Mouse (Mus musculus) heart, postnatal 0 days (tissue): ENCODE measurements around the gene Prkca. TPM values are rescaled to one million over a fixed set of nuclear protein-coding genes. Genes with fewer than 3 reads are reported as not detected.
A peak's percentile ranks its signal among the peaks of the same experiment; 100 is the strongest.

Experiments
- ATAC-seq: fragments of 200-750 bp; cut with Nextera tagmentation; 2 replicates; pipeline ENCODE4 v1.8.0; 2017; ENCODE audit warnings: low read depth, moderate number of reproducible peaks, moderate library complexity; ENCODE audit not compliant: insufficient read depth
- DNase-seq: peaks from one replicate; pipeline ENCODE4 v3.0.0-alpha.2; 2016; ENCODE audit warnings: low spot score
- H3K27ac ChIP-seq: fragments of 300-500 bp; sonication (generic); 2 replicates; pipeline ENCODE4 v1.5.1; 2014; ENCODE audit warnings: low read depth, mild to moderate bottlenecking
- H3K27me3 ChIP-seq: fragments of 300-500 bp; sonication (generic); 2 replicates; pipeline ENCODE4 v1.6.1; 2014; ENCODE audit warnings: low read length, mixed read lengths; ENCODE audit not compliant: control insufficient read depth, insufficient read depth
- H3K36me3 ChIP-seq: fragments of 300-500 bp; sonication (generic); replicated peaks from 2 replicates; pipeline ENCODE4 v1.6.1; 2014; ENCODE audit warnings: low read length, mixed read lengths; ENCODE audit not compliant: control insufficient read depth, insufficient read depth
- H3K4me1 ChIP-seq: fragments of 300-500 bp; sonication (generic); 2 replicates; pipeline ENCODE4 v1.6.1; 2014; ENCODE audit warnings: antibody characterized with exemption; ENCODE audit not compliant: control insufficient read depth, insufficient read depth
- H3K4me2 ChIP-seq: fragments of 300-500 bp; sonication (generic); 2 replicates; pipeline ENCODE4 v1.6.1; 2014; ENCODE audit warnings: low read depth, mild to moderate bottlenecking, low read length, moderate library complexity
- H3K4me3 ChIP-seq: fragments of 300-500 bp; sonication (generic); 2 replicates; pipeline ENCODE4 v1.5.1; 2014; ENCODE audit warnings: low read depth, low read length
- H3K9ac ChIP-seq: fragments of 300-500 bp; sonication (generic); replicated peaks from 2 replicates; pipeline ENCODE4 v1.6.1; 2014; ENCODE audit warnings: low read depth, low read length, mixed read lengths
- H3K9me3 ChIP-seq: fragments of 300-500 bp; sonication (generic); replicated peaks from 2 replicates; pipeline ENCODE4 v1.6.1; 2016; ENCODE audit warnings: low read length; ENCODE audit not compliant: control insufficient read depth
- CTCF ChIP-seq: IDR thresholded peaks from 2 replicates; pipeline ENCODE4 v1.5.1; 2016; ENCODE audit warnings: antibody characterized with exemption, control low read depth, low read depth
- EP300 ChIP-seq: IDR thresholded peaks from 2 replicates; pipeline ENCODE4 v1.6.1; 2016; ENCODE audit warnings: antibody characterized with exemption, low read depth
- WGBS: fragments of 180-500 bp; shearing (Covaris S2); extraction: QIAGEN DNeasy Blood & Tissue Kit; methylation state at CpG from one replicate; pipeline ENCODE4 v1.1.7; 2014; 5-methylcytosine and 5-hydroxymethylcytosine counted together
- polyA plus RNA-seq: library from polyadenylated mRNA; unstranded; fragments of >200 nt; fragmentation: Nextera tagmentation; extraction: Ambion mirVana; gene quantifications from 2 replicates; pipeline ENCODE4 v1.2.1, GENCODE M21; 2015
- total RNA-seq: library from RNA; depleted of rRNA; stranded (reverse); fragments of >200 nt; gene quantifications from 2 replicates; pipeline ENCODE4 v1.2.3, GENCODE M21; 2014; ENCODE audit warnings: low replicate concordance

Gene Prkca
- total and polyA plus RNA-seq, 2 experiments from 2014 or later, result 7.0 to 11.2 TPM

DNA sequence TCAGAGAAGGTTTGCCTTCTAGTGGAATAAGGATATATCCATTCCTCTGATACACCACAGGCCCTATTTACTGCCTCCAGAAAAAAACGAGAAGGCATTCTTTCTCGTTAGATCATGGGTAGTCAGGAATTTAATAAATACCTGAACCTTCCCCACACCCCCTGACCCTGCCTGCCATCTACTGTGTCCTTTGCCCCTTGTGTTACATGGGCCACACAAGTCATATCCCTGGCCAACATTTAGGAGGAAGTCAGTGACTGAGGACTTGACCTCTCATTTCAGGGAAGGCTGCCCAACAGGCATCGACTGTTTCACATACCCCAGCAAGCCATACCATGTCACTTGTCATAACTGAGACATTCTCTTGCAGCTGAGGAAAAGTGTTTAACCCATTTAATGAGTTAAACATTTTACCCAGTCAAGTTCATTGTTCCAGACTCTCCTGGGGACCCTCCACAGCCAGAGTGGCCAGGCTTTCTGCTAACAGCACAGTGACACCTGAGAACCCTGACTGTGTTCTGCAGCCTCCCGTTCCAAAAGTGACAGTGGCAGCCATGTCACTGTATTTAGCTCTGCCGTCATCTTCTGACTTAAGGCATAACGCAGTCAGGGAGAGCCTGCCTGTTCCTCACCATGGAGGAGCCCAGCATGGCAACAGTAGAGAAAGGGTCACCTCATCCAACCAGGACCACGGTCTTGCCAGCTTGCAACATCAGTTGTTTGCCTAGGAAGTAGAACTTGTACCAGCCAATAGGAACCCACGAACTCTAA, 114.4 kb downstream of the Prkca start:
- Histone ChIP-seq H3K27me3 (no peaks in the 10 kb centered on the region), H3K36me3 (no peaks in the 10 kb centered on the region), H3K9ac (no peak overlapping the region), H3K27ac (peak overlapping the region; percentile 21; the same call in 1 of the 2 replicates), H3K4me1 (peaks cover 23% of the 10 kb centered on the region), H3K4me2 (no peak overlapping the region), H3K4me3 (no peak overlapping the region), H3K9me3 (no peaks in the 10 kb centered on the region)
- WGBS, result 52% methylated on average over 8 of the region's 8 CpGs
- no peak for TF ChIP-seq CTCF
- TF ChIP-seq EP300, result no peak
- no peak for ATAC-seq
- DNase-seq, result no peak

DNA sequence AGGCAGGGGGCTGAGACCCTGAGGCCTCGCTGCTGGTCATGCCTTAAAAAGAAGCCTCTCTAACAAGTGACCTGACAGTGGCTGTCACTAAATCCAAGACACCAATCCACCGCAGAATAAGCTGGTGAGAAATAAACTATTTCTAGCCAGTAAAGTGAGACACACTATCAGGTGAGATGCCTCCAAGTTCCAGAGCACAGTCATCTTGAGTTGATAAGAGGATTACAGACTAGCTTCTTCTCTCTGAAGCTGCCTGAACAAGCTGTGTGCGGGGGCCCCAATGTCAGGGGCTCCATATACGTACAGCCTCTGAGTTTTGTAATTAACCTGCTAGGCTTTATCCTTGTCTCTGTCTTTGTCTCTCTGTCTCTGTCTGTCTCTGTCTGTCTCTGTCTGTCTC, 115.2 kb downstream of the Prkca start:
- DNase-seq (no peak), ATAC-seq (no peak)
- H3K27me3 ChIP-seq, result no peaks in the 10 kb centered on the region
- 72% methylated on average over 4 of the region's 4 CpGs for WGBS
- no peak overlapping the region for H3K4me3 ChIP-seq
- H3K9ac ChIP-seq, result no peak overlapping the region
- H3K4me1 ChIP-seq, result peaks cover 30% of the 10 kb centered on the region
- no peaks in the 10 kb centered on the region for H3K9me3 ChIP-seq
- H3K4me2 ChIP-seq, result no peak overlapping the region
- TF ChIP-seq CTCF, result no peak
- TF ChIP-seq EP300, result no peak
- H3K36me3 ChIP-seq, result no peaks in the 10 kb centered on the region
- H3K27ac ChIP-seq, result no peak overlapping the region

DNA sequence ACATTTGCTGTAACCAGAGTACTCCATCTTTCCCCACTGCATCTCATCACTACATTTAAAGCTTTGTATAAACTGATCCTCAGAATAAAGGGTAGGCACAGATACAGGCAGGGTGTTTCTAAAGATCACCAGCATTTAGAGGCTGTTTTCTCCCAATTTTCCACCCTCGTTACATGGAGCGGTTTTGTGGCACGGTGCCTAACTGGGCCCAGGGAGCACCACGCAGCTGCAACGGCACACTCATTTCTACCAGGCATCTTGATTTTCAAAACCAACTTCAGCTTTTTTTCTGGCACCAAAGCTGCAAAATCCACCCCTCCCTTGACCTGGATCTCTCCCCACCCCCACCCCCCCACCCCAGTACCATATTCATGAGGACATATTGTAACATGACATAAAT, 117.5 kb downstream of the Prkca start:
- Histone ChIP-seq H3K9ac (no peak overlapping the region), H3K27ac (no peak overlapping the region), H3K4me1 (peaks cover 48% of the 10 kb centered on the region), H3K4me2 (no peak overlapping the region), H3K36me3 (no peaks in the 10 kb centered on the region), H3K27me3 (no peaks in the 10 kb centered on the region), H3K4me3 (no peak overlapping the region), H3K9me3 (no peaks in the 10 kb centered on the region)
- WGBS, result 96% methylated on average over 5 of the region's 5 CpGs
- TF ChIP-seq CTCF (no peak), EP300 (no peak)
- DNase-seq (no peak), ATAC-seq (no peak)

DNA sequence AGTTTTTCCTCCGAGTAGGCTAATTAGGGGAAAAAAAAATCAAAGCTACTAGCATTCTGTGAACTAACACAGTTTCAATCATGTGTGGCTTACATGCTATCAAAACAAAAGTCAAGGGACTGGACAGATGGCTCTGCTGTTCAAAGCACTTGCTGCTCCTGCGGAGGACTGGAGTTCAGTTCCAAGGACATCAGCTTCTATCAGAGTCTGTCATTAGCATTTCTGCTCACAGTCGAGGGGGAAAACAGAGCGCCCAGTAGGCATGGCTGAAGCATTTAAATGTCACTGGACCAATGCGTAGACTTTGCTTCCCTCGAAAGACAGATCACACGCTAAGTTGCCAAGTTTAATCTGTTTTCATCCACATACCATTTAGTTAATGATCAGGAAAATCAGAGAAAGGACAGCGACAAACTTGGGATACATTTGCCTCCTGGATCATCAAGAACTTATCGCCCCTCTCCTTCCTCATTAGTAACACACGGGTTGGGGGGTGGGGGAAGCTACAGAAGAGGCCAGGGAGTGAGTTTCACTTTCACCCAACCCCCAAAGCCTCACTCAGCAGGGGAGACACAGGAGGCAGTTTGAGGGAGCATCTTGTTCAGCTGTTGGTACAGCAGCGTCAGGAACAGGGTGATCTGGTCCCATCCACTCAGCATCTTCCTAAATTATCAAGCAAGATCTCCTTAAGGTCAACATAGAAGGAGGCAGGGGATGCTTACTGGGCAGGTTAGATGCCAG, 119.3 kb downstream of the Prkca start:
- Histone ChIP-seq H3K4me3 (no peak overlapping the region), H3K27ac (peak overlapping the region; percentile 56), H3K4me2 (peak overlapping the region; percentile 26; the same call in 1 of the 2 replicates), H3K4me1 (peaks cover 43% of the 10 kb centered on the region), H3K9ac (0 out of 2 replicates have a peak overlapping the region, but pooled peaks have one; percentile 23), H3K9me3 (no peaks in the 10 kb centered on the region), H3K27me3 (no peaks in the 10 kb centered on the region), H3K36me3 (no peaks in the 10 kb centered on the region)
- DNase-seq (no peak), ATAC-seq (no peak)
- 27% methylated on average over 11 of the region's 11 CpGs for WGBS
- TF ChIP-seq CTCF (no peak), EP300 (no peak)

DNA sequence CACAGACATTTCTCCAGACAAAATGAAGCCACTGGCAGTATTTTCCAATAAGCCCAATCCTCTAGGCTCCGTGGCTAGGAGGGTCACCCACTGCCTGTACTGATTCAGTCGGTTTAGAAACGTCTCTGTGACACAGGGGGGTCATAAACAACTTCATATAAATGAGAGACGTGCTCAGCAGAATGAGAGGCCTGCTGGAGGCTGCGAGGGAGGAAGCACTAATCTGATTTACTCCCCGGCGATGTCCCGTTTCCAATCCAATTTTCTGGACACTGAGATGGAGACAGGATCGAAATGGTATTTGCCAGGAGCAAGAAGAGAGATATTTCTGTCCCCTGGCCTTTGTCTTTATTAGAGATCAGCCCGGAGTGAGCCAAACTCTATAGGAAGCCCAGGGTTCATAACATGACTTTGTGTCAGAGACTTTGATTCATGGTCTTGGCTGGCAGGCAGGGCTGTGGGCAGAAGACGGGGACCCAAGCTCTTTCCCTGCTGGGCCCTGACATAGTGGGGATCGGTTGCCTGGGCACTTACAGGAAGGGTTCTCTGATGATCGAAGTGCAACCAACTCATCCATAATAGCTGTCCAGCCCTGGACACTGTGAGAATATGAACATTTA, 120.0 kb downstream of the Prkca start:
- peaks cover 39% of the 10 kb centered on the region for H3K4me1 ChIP-seq
- H3K27ac ChIP-seq, result peak overlapping the region; percentile 56
- no peak overlapping the region for H3K4me3 ChIP-seq
- no peaks in the 10 kb centered on the region for H3K27me3 ChIP-seq
- WGBS, result 57% methylated on average over 13 of the region's 13 CpGs
- ATAC-seq (no peak), DNase-seq (no peak)
- H3K36me3 ChIP-seq, result no peaks in the 10 kb centered on the region
- H3K9ac ChIP-seq, result no peak overlapping the region
- no peaks in the 10 kb centered on the region for H3K9me3 ChIP-seq
- TF ChIP-seq EP300 (no peak), CTCF (no peak)
- H3K4me2 ChIP-seq, result 0 out of 2 replicates have a peak overlapping the region, but pooled peaks have one; percentile 26
